Mouse (Mus musculus) layer of hippocampus, adult 18-20 months (tissue): Measurements from ENCODE around the gene Fn1. TPM values are rescaled to one million over a fixed set of nuclear protein-coding genes. Genes with fewer than 3 reads are reported as not detected.

ENCODE experiments used
- DNase-seq, 2 experiments: peaks; one replicate each; pipeline ENCODE4 v3.0.0; 2022; ENCODE audit warnings: low spot score in 2 of 2
- long read RNA-seq: library from polyadenylated mRNA; stranded (forward); transcript quantifications from one replicate; pipeline ENCODE4 v2.0.0, GENCODE M21; 2021
- total RNA-seq, 2 experiments: library from RNA; stranded (reverse); gene quantifications; 2 replicates each; pipeline ENCODE4 v1.2.3; 2021

Fn1 gene
- 10 to 100 TPM; 35.2 to 39.9 TPM for total RNA-seq
- long read RNA-seq, full-length matches to known transcripts = 10 of 24 reads
- long read RNA-seq, partial matches to known transcripts = 11 of 24 reads
- long read RNA-seq, other reads (novel, unspliced or antisense) = 3 of 24 reads

DNA sequence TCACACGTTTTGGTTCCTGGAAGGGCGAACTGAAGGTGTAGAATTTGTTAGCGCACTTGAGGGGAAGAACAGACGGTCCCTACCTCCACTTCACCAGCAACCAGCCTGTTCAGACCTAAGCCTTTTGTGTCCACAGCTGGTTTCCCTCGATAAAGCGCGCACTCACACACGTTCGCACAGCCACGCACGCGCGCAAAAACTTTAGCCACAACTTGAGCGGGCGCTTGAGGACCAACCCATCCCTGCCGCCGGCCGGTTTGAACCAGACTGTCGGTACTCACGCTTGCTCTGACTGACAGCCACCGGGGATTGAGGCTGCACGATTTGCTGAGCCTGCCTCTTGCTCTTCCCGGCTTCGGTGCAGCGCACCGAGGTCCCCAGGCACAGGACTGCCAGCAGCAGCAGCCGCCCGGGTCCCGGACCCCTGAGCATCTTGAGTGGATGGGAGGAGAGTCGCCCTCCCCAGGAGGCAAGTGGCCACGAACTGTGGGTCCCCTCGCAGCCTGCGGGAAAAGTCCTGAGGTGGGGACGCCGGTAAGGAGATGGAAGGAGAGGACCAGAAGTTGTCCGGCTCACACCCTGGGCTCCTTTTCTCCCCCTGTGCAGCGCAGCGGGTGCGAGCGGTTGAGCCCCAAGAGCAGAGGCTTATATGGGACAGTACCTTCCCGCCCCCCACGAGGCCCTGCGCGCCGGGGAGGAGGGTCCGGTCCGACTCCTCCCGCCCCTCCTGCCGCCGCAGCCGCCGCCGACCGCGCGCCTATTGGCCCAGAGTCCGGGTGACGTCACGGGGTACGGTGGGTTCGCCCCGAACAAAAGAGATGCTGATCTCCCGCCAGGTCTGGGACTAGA lies at the start of gene Fn1:
Gene Fn1, minus strand, starts transcription at position 650 of the 849 bp plus-strand sequence.
- DNase-seq = peak; percentile 6 to 23

DNA sequence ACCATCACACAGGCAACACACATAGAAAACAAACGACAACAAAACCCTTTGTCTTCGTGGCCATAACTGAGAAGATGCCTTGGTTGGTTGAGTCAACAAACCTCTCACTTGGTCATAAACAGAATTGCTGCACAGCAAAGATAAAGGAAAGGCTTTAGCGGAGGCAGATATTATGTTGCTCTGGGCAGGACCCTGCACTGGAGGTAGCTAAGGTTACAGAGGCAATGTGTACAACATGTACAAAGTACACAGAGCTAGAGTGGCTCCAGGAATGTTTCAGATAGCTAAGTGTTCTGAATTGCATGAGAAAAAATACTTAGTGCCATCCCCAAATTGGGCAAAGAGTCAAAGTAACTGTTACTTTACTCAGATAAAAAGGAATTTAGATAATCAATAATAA lies 43.1 kb upstream of the Fn1 start:
- no peak for DNase-seq

DNA sequence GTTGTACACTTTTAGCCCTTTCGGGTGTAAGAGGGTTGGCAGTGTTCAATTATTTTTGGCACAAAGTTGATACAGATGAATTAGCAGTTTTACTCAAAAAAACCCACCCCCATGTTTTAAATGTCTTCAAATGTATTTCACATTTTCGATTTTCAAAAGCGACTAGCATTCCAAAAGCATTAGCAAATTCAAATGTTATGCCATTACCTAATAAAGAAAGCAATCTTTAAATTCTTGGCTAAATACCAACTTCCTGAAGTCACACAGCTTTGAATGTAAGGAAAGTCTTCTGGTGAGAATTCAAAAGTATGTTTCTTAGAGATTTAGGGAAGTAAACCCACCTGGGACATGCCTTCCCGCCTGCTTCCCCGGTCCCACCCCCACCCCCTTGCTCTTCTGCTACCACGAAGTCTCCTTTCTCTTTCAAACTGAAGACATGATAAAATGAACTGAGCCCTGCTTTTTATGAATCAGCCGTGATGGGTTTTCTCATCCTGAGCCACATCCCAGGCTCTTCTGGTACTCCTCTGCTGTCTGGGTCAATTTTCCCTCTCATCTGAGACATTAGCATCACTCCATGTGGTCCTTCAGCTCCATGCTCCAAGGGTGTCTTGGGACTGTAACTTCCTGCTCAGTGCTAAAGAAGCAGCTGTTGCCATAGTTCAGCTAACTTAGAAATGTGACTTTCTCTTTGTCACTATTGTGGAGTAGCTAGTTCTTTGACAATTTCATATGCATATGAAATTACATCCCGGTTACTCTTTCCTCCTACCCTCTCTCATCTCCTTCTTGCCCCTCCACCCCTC lies 38.7 kb upstream of the Fn1 start:
- no peak for DNase-seq

DNA sequence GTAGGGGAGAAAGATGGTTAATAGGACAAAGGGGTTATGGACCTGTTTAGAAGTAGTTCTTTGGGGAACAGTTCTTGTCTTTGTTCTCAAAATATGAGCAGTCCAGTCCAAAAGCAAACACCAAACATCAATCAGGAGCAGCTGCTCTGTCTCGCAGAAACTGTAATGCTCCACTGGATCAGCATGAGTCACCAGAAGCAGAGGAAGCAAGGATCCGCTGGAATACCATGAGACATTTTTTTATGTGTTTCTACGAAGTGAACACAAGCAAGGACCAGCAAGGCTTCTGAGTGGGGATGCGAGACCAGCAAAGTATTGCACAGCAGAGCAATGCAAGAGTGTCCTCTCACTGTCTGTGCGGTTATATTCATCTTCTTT lies 35.9 kb upstream of the Fn1 start:
- no peak for DNase-seq

DNA sequence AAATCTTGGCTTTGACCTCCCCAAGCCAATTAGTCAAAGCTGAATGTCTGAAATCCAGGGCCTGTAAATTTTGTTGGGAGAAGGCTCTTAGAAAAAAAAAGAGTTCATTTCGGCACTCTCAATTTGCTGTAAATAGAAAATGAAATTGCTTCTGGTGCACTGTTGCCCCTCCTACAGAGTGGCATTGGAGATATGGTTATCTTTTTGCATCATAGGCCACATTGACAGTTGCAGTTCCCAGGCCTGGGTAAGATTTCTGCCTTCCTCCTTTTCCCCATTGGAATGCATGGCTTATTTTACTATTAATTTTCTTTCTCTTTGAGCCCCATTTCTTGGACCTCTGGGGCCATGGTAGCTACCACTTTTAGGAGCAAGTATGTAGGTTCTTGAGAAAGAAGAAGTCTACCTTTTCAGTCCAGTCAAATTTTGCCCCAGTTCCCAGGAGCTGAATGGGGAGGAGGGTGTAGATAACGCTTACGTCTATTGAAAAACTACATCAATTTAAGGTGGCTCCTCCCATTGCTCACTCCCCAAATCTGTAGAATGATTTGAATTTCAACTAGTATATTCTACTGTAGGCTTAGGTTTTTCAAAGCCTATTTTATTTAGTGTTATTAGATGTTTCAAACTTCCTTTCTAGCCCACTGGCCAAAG lies 35.4 kb upstream of the Fn1 start:
- no peak for DNase-seq

DNA sequence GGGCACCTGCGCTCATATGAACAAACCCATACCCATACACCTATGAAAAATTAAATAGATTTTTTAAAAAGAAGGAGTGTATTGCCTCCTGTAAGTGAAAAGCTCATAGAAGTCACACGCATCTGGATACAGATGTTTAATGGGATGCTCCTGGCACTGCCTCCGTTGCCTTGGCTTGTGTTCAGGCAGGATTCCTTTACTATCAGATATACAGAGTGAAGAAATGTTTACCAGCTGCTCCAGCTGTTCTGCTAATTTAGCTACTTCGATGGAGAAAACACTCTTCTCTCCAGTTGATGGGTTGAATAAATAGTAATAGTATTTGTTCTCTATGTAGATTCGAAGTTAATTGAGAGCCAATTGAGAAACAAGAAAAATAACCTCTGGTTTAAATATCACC lies 33.8 kb upstream of the Fn1 start:
- DNase-seq = no peak

DNA sequence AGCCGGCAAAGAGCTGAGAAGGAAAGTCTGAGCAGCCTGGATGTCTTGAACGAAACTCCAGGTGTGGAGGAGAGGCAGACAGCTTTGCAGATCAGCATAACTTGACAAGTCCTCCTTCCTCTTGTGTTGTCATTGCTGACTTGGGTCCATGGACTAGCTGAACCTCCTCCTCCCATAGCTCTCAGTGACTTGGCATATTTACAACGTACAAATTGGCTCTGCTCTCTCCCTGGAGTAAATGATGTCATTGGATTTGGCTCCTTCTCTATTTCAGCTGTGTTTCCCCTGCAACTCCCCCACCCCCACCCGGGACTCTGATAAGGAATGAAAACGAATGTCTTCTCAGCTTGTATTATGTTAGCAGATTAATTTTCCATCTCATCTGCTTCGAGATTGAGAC lies 30.7 kb upstream of the Fn1 start:
- DNase-seq = peak in 1 of 2 experiments; percentile 2

DNA sequence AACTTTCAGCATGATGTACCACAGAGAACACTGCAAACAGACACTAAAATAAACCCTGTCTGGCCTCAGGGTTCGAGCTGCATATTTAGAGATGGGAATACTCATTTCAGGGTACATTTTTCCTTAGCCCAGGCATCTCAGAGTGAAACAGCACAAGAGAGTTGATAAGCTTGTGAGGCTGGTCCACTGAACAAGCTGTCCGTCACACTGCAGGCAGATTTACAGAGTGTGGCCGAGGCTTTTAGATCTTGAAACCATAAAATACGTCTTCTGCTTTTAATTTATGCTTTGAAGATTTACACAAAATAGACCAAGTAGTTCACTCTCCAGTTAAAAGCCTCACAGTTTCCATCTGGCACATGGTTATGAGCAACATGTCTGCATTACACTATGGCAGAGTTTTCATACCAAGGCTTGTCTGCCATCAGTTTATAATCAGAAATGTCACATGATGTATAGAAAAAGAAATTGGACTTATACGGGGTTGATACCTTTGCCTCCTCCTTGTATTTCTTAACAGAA lies 29.3 kb upstream of the Fn1 start:
- no peak for DNase-seq

DNA sequence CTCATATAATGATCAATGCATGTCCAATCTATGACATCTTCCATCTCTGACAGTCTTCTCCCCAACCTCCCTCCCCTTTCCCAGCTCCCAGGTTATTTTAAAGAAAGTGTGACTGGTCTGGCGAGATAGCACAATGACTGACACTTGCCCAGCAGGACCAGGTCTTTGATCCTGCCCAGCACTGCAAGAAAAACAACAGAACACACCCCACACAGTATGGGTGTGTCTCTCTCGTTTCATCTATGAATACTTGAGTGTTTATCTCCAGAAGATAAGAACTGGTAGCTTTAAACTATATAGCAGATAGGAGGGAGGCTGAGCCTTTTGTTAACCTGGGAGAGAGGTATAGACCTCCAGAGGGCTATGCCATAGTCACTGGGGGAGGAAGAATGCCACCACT lies 28.3 kb upstream of the Fn1 start:
- DNase-seq = no peak

DNA sequence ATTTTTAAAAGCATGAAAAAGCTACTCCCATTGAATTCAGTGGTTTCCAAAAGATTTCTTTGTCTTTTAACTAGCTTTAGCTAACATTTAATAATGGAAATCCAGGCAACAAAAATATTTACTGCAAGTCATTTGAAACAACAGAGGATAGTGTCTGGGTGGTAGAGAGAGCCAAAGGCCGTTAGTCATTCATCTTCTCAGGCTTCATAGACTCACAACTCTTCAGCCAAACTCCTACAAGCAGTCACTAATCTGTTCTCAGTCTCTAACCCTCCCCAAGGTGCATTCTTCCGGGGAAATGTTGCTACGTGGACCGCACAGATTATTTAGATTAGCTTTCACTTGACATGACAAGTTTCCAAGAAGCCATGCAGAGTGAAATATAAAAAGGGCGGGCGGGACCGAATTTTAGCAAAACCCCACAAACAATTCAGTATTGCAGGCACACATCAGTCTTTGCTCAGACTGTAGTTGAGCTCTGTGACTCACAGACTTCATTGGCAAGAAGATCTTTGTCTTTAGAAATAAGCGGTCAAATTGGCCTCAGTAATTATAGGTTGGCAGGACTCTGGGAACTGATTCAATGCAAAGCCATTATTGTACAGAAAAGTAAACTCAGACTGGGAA lies 27.2 kb upstream of the Fn1 start:
- no peak for DNase-seq

DNA sequence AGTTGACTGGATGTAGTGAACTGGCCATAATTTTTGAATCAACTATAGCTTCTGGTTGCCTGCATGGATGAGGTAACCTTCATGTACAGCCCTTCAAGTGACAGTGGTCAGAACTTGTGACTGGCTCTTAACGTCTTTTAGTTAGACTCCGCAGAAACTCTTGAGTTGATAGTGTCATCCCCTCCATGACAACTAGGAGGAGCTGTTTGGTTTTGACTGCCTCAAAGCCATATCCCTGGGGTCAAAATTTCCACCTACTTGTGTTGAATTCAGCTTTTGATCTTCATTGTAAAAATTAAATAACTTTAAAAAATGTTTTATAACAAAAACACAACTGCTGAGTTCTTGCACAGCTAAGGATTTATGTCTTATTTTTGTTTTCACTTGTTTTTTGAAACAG lies 22.4 kb upstream of the Fn1 start:
- no peak for DNase-seq

DNA sequence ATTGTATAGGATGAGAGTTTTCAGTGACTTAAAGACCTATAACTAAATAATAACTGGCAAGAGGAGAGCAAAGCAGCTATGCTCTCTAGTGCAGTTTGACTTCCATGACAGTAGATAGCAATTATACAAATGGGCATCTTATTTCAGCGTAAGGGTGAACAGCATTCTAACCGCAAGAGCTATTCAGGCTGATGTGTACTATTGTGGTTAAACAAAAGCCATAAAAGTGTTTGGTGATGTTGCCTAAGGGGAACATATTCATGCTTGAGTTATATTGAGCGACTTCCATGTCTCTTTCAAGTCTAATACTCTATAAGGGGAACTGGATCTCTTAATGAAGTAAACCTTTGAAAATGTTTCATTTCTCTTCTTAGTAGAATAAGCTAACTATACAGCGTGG lies 21.3 kb upstream of the Fn1 start:
- no peak for DNase-seq

DNA sequence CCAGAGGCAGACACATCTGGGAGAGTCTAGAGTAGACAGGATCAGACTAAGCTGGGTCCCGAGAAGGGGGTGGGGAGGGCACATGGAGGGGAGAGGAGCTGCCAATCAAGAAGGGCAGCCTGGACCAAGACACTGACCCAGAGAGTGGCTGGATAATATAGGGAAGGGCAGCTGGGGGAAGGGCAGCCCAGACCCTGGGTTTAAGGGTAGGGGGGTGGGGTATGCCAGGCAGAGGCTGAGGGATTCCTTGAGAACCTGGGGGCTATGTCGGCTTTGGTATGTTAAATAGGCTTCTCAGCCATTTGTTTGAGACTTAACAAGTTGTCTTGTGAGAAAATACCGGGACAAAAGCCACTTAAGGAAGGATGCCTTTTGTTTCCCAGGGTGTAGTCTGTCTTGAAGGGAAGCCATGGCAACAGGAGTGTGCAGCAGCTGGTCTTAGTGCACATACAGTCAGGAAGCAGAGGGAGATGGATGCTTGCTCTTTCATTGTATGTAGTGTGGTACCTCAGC lies 20.5 kb upstream of the Fn1 start:
- no peak for DNase-seq

DNA sequence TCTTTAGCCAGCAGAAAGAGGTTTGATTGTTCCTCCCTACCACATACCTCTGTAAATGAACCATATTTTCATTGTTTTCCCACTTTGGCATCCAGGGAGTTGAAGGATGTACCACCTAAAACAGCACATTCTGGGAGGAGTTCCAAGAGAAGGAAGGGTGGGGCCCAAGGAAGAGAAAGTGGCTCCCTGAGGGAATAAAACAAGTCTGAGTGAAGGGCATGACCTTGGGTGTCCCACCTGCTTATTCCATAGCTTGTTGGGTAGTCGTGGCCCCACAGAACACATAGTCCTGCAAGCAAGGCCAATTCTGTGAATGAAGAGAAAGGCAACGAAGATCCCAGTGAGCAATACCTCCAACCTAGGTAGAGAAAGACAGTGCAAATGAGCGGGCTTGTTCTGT lies 19.3 kb upstream of the Fn1 start:
- DNase-seq = no peak

DNA sequence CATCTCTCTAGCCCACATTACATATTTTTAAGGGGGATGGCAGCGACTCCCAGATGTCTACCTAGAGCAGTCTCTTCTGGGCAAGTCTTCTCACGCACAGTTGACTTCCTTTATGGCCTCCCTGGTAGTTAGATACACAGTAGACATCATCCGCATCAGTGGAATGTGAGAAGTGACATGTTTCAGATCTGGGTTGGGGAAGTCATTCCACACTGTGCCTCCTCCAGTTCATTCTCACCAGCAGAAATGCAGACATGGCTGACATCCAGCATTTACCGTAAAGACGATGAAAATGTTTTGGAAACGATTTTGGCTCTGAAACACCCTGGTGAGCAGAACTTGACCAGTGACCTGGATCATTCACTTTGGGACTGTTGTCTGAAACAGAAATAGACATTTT lies 10.2 kb upstream of the Fn1 start:
- no peak for DNase-seq

DNA sequence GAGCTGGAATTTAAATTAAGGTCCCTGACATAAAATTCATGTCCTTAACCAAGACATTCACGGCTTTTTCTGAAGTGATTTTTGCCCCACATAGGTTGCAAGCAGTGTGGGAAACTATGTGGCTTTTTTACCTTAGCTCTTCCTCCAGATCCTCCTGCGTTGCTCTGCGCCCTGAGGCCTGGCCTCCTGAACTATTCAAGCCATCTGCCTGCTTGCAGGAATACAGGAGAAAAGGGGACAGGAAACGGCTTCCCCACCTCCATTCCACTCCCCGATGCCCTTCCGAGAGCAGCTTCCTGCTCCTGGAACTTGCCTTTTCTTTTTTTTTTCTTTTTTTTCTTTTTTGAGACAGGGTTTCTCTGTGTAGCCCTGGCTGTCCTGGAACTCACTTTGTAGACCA lies 5.6 kb upstream of the Fn1 start:
- DNase-seq = no peak

DNA sequence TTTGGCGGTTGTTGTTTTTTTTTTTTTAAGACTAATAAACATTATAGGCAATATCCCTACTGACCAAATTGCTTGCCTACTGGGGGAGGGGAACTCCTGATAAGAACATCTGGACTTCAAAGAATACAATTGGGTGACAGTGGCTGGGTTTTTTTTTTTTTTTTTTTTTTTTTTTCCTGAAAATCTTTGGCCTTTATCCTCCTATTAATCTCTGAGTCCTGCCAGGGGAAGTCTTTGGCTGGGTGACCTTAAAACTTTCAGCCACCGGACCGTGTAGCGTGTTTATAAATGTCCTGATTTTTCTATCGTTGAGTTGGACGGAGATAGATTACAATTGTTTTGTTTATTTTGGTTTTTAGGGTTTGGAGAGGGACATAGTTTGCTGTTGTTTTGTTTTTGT lies 3.3 kb upstream of the Fn1 start:
- no peak for DNase-seq

DNA sequence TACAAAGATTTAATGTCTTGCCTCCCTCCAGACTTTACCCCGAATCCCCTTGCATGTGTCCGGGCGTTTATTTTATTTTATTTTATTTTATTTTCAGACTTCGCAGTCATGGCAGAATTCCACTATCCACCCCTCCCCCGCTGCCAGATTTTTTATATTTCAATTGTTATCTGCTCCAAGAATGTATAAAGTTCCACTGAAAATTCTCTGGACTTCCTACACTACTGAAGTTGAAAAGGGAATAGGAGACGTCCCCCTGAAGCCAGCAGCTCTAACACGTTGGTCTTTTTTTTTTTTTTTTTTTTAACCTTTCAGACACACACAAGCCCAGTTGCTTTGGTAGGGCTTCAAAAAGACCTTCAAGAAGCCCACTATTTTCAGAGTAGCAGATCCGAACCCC lies 1.2 kb upstream of the Fn1 start:
- DNase-seq = no peak

DNA sequence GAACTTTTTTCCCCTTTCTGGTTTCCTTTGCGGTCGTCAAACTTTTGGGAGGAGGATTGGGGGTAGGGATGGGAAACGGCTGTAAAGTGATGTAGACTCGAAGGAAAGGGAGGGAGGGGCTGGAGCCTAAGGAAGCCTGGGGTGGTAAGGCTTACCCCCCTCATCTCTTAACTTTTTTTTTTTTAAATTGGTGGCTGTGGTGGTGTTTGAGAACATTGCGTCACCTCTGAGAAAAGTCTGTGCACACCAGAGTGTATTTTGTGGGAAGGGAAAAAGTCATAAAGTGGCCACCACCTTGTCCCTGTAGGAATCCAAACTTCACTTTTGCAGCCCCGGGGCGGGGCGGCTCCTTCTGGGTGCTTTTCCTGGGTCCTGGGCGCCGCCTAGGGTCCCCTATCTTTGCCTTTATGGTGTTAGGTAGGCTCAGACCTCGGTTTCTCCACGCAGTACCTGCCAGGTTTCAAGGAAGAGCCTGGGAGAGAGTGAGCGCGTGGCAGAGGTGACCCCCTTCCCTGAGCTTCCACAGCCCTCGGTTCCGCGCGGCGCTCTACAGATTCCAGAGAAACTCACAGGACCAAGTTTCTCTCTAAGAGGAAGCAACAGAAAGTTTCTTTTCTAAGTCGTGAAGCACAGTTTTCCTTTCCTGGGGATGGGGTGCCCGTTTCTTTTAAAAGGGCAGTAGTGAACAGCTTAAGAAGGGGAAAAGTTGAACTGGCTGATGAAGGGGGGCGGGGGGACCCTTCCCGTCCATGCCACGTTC lies 580 bp upstream of the Fn1 start:
- DNase-seq = no peak

DNA sequence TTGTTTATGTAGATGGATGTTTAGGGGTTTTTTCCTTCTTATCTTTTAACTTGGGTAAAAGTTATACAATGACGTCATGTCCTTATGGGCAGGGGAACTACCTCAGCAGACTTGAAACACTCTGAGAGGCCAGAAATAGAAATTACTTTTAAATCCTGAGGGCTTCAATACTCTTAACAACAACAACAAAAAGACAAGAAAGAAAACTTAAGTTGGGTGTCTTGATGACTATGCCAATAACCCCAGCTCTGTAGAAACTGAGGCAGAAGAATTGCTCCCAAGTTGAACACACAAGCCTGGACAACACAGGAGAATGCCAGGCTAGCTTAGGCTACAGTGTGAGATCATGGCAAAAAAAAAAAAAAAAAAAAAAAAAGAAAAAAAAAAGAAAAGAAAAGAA lies 1.2 kb downstream of the Fn1 start:
- no peak for DNase-seq
